Mouse (Mus musculus): ENCODE results near the gene Aff2.

Aff2 gene

DNA sequence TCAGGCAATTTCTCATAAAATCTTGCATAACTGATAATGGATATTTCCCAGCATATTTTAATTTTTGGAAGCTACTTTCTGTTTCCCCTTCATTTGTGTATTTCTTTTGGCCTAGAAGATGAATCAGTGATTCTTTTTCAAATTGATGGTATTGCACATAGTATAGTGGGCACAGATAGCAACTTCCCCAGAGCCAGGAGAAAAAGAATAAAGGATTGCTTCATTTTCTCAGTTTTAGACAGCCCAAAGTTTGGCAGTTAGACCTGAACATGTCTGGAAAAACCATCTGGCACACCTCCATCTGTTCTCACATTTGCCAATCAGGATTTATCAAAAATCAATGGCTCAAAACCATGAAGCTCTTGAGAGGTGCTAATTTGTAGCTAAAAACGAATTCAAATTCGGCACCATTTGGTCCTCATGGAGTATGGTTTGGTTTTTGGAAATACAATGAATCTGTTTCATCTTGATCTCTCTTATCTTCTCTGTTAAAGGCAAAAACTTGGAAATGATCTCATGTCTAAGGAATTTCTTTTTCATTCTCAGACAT lies 441.9 kb downstream of the Aff2 start:
- no peak for DNase-seq

DNA sequence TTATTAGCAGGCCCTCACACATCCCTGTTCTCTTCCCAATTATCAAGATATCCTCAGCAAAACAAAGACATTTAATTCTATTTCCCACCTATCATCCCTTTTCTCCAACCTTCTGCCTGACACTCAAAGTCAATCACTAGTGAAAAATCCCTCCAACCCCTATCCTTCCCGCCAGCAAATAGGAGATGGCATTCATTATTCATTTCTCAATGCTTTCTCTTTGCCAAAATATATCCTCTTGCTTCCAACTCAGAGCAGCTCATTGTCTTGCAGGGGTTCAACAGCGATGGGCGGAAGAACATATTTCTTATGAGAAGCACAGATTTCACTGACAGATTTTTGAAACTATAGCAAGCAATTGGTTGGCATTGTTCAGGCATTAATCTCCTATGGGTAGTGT lies 442.4 kb downstream of the Aff2 start:
- no peak for DNase-seq

DNA sequence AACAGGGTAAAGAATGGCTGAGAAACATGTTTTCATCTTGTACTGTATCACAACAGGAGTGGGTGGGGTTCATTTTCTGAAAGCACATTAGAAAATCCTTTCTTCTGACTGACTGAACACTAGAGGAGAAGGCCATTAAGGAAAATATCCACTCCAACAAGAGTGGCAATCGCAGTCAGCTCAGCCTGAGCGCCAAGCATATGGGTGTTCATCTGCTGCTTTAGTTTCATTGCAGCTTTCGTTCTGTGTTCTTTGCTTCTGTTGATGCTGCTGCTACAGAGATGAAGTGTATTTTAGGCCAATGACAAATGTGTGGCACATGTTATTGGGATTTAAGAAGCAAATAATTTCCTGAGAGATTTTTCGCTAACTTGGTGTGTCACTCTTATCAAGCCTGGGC lies 451.7 kb downstream of the Aff2 start:
- DNase-seq: no peak

DNA sequence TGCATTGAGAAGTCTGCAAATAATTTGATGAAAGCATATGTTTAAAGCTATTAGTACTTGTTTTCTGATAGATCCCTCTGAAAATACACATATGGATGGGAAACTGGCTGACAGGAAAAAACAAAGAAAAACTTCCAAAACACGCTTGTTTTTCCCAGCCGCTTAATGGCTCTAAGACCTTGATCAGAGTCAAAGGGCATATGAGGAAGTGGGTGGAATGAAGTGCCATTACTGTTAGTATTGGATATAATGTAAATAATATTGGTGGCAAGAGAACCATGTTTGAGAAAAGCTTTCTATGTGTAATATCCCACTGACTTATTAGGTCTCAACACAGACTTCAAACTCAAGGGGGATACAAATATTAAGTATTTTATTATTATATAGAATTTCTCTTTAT lies 455.0 kb downstream of the Aff2 start:
- no peak for DNase-seq

GRCm38 (mm10) chrX:69817679-69818078 lies 457.6 kb downstream of the Aff2 start:
- no peak for DNase-seq

DNA sequence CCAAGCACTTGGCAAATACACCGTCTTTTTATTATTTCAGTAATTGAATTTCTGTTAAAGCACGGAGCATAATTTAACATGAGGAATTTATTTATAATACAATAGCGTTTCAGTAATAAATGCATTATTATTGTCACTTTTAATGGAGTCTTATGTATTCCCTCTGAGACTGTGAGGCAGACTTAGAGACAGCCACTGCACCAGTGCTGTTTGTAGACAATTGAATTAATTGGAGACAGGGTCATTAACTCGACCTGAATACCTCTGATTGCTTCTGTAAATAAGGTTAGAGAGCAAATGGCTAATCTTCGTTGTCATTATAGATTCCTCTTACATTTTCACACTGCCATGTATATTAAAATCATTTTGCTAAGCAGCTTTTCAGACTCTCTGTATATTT lies 458.1 kb downstream of the Aff2 start:
- DNase-seq: no peak

GRCm38 (mm10) chrX:69867601-69868000 lies 507.5 kb downstream of the Aff2 start:
- no peak for DNase-seq

DNA sequence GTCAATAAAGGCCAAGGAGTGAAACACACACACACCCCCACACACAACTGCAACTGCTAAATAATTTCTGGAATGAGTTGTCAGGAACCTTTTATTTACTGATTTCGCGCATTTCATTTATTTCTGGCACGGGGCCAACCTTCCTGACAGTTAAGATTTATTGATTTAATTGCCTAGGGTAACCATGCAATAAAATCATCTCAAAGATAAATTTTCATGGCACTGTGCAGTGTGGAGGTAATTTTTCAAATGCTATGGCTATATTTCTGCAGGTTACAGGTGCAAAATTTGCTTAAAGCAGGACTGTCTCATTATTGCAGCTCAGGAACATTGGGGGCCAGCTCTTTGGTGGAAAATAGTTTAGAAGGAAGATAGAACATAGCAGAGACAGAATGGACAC lies 531.6 kb downstream of the Aff2 start:
- no peak for DNase-seq
